Mouse (Mus musculus) small intestine, adult 2 months (tissue): ENCODE measurements around the gene Zfp992.
"Not testable (repeated sequence)": the region's sequence is repeated elsewhere in the genome, so short reads cannot be mapped to it uniquely, and the experiment has no call there.

Experiments used
- CTCF ChIP-seq: fragments of 200-500 bp; IDR thresholded peaks from 2 replicates; pipeline ENCODE4 v1.5.1; 2012; ENCODE audit warnings: low read depth, mild to moderate bottlenecking, control low read depth, inconsistent platforms, low read length, moderate library complexity, mixed read lengths; ENCODE audit not compliant: insufficient replicate concordance, insufficient read length; ENCODE audit errors: extremely low read depth
- POLR2A ChIP-seq: fragments of 200-500 bp; IDR thresholded peaks from 2 replicates; pipeline ENCODE4 v1.6.1; 2012; ENCODE audit warnings: low read depth, mild to moderate bottlenecking, control low read depth, inconsistent platforms, low read length, moderate library complexity

DNA sequence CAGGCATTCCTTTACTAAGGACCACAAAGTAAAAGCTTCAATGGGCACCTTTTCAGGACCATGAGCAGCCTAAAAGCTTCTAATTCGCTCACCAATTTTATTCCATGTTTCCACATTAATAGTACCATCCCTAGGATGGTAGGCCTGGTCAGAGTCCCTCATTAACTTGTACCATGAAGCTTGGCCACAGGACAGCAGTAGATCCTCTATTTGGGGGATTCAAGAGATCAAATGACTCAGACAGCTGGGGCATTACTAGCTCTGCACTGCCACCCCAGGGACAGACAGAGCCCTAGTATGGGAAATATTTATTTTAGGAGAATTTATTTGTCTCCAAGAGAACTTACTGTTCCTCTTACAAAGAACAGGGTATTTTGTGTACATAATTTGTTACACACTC is 25.4 kb downstream of the Zfp992 start:
- TF ChIP-seq CTCF, POLR2A: not testable (repeated sequence)
